Mouse (Mus musculus): ENCODE results near the gene G6pc3. TPM values are rescaled to one million over a fixed set of nuclear protein-coding genes. Genes with fewer than 3 reads are reported as not detected.

The G6pc3 gene
- polyA plus RNA-seq, 1 experiment = 26.5 TPM

DNA sequence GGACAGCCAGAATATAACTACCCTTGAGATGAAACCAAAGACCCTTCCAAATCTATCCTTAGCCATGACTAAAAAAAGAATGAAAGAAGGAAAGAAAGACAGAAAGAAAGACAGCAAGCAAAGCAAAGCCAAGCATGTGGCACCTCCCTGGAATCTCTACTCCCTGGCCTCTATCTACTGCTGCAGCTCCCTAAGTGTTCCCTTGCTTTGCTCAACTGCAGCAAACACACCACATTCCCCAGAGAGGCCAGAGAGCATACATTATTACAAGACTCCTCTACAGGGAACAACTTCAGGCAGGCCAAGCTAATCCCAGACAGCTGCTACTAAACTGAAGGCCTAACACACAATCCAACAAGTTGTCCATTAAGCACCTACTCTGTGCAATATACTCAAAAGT, 9.6 kb upstream of the G6pc3 start:
- H3K4me3 ChIP-seq (replicated peaks; ENCODE audit: control insufficient read depth, low read depth, low read length) = no peak overlapping the region
- no peak for TF ChIP-seq POLR2A (IDR thresholded peaks at IDR 0.05; ENCODE audit: borderline replicate concordance, control insufficient read depth, low read depth, low read length)
- no peak for TF ChIP-seq CTCF (IDR thresholded peaks at IDR 0.05; ENCODE audit: control insufficient read depth, insufficient read depth, low read length)
- no peaks in the 10 kb centered on the region for H3K4me1 ChIP-seq (ENCODE audit: control insufficient read depth, insufficient read depth, low read length)
- H3K27ac ChIP-seq (ENCODE audit: control insufficient read depth, insufficient read depth, low read depth, low read length, poor library complexity) = no peak overlapping the region

DNA sequence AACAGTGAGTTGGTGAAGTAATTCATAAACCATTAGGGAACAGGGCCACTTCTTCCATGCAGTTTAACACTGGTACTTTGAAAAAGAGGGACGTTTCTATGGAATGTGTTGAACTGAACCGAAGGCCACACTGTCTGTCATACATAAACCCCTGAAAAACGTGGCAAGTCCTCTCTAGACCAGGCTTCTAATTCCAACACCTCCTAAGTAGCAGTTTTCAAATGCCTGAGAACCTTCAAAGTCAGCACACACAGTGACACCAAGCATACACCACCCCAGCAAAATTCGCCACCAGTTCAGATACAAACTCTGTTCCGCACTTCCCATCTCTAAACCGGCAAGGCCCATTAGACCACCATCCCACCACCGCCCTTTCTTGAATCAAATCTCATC, 5.2 kb upstream of the G6pc3 start:
- Histone ChIP-seq H3K4me1 (ENCODE audit: control insufficient read depth, insufficient read depth, low read length) (no peaks in the 10 kb centered on the region; the same call in 1 of the 2 replicates), H3K27ac (ENCODE audit: control insufficient read depth, insufficient read depth, low read depth, low read length, poor library complexity) (peak overlapping the region; percentile 28; the same call in 1 of the 2 replicates), H3K4me3 (replicated peaks; ENCODE audit: control insufficient read depth, low read depth, low read length) (peak overlapping the region; percentile 93)
- TF ChIP-seq POLR2A (IDR thresholded peaks at IDR 0.05; ENCODE audit: borderline replicate concordance, control insufficient read depth, low read depth, low read length) (no peak), CTCF (IDR thresholded peaks at IDR 0.05; ENCODE audit: control insufficient read depth, insufficient read depth, low read length) (no peak)
- 2% methylated on average over 7 of the region's 7 CpGs for WGBS

DNA sequence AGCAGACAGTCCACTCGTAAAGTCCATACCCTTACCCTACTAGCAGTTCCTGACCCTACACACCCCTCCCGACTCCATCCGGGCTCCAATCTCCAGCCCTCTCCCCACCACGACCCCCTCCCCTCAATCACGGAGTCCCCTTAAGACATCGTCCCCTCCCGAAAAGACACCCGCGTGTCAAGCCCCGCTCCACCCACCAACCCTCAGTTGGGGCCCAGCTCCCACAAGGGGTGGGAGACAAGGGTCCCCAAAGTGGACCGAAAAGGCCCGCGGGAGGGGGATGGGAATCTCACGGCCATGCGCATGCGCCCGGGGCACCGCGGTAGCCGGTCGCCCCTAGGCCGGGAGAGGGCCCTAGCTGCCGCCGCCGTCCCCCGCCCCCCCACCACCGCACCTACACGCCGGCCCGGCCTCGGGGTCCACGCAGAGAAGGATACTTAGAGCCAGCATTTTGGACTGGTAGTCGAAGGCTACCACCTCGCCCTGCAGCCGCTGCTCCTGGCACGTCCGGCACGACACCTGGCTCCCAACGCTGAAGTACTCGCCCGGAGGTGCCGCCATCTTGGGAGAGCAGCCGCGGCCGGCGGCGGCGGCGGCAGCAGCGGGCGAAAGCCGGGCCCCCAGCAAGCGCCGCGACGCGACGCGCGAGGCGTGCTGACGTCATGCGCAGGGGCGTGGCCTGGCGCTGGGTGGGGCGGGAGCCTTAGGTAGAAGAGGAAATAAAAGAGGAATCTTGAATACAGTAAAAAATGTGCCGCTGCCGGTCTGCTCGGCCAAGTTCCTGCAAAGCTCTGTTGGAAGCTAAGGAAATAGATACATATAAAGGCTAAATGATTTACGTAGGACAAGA, 4.5 kb upstream of the G6pc3 start, which contains the start of gene Lsm12:
TSS of gene Lsm12 (minus strand) at position 651 of the 850 bp plus-strand sequence.
- peak within 1 kb of the TSS; percentile 93 for H3K4me3 ChIP-seq (replicated peaks; ENCODE audit: control insufficient read depth, low read depth, low read length)
- no peaks in the 10 kb centered on the region; the same call in 1 of the 2 replicates for H3K4me1 ChIP-seq (ENCODE audit: control insufficient read depth, insufficient read depth, low read length)
- WGBS = under 1% methylated on average over 70 of the region's 70 CpGs
- peak within 1 kb of the TSS; percentile 89 for H3K27ac ChIP-seq (ENCODE audit: control insufficient read depth, insufficient read depth, low read depth, low read length, poor library complexity)
- TF ChIP-seq POLR2A (IDR thresholded peaks at IDR 0.05; ENCODE audit: borderline replicate concordance, control insufficient read depth, low read depth, low read length) = peak; percentile 71; the same call in 1 of the 2 replicates
- no peak for TF ChIP-seq CTCF (IDR thresholded peaks at IDR 0.05; ENCODE audit: control insufficient read depth, insufficient read depth, low read length)

DNA sequence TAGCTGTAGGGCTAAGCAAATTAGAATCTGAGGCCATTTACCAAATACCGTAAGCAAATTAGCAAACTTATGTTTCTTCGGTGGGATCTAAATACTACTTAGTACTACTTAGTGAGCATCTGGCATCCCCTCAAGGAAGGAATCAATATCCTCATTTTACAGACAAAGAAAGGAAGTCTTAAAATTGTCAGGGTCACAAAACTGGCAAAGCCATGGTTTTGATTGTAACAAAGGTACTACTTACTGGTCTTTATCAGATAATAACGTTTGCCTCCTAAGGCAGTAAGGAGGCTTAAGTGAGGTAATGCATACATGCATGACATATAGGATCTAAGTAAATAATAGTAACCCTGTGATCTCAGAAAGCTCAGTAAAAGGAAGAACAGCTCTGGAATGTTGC, 3.7 kb upstream of the G6pc3 start:
- no peaks in the 10 kb centered on the region; the same call in 1 of the 2 replicates for H3K4me1 ChIP-seq (ENCODE audit: control insufficient read depth, insufficient read depth, low read length)
- H3K27ac ChIP-seq (ENCODE audit: control insufficient read depth, insufficient read depth, low read depth, low read length, poor library complexity) = no peak overlapping the region
- H3K4me3 ChIP-seq (replicated peaks; ENCODE audit: control insufficient read depth, low read depth, low read length) = no peak overlapping the region

DNA sequence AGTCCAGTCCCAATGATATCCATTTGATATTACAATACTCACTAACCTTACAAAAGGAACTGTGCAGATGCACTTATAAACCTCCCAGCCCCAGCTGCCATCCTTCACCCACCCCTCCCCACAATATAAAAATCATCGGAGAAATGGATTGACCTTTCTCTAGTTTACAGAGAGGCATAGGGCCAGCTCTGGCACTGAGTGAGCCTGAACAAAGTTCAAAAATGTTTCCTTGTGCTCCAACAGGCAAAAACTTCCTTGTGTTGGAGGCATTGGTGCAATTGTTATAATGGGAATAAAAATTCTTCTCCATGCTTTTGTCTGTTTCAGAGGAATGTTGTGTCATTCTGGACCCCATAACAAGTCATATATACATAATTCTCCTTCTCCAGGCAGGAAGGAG, 3.2 kb upstream of the G6pc3 start:
- 82% methylated on average over 1 of the region's 1 CpGs for WGBS
- Histone ChIP-seq H3K4me3 (replicated peaks; ENCODE audit: control insufficient read depth, low read depth, low read length) (no peak overlapping the region), H3K4me1 (ENCODE audit: control insufficient read depth, insufficient read depth, low read length) (no peaks in the 10 kb centered on the region; the same call in 1 of the 2 replicates), H3K27ac (ENCODE audit: control insufficient read depth, insufficient read depth, low read depth, low read length, poor library complexity) (no peak overlapping the region)
- no peak for TF ChIP-seq CTCF (IDR thresholded peaks at IDR 0.05; ENCODE audit: control insufficient read depth, insufficient read depth, low read length)
- no peak for TF ChIP-seq POLR2A (IDR thresholded peaks at IDR 0.05; ENCODE audit: borderline replicate concordance, control insufficient read depth, low read depth, low read length)

More for the DNA sequence above, 3.7 kb upstream of the G6pc3 start:
- TF ChIP-seq POLR2A (IDR thresholded peaks at IDR 0.05; ENCODE audit: borderline replicate concordance, control insufficient read depth, low read depth, low read length) (no peak), CTCF (IDR thresholded peaks at IDR 0.05; ENCODE audit: control insufficient read depth, insufficient read depth, low read length) (no peak)
- 40% methylated on average over 3 of the region's 3 CpGs for WGBS

DNA sequence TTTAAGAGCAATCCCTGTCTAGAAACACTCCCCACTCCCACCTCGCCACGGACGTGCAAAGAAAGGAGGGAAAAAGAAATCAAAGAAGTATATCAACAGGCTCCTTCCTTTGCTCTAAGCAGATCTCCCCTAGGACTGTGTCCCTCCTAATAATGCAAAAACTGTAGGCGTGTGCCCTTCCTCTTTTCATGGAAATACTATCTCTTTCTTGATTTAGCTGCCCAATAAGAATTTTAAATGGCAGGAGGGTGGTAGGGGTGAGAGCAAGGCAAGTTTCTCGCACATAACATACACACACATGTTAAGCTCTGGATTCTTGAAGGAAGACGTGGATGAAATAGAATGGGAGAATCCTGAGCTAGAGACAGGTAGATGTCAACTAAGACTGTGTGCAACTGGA, 440 bp upstream of the G6pc3 start:
- no peak for TF ChIP-seq POLR2A (IDR thresholded peaks at IDR 0.05; ENCODE audit: borderline replicate concordance, control insufficient read depth, low read depth, low read length)
- TF ChIP-seq CTCF (IDR thresholded peaks at IDR 0.05; ENCODE audit: control insufficient read depth, insufficient read depth, low read length) = no peak
- H3K4me3 ChIP-seq (replicated peaks; ENCODE audit: control insufficient read depth, low read depth, low read length) = no peak overlapping the region
- peak overlapping the region; percentile 55; the same call in 1 of the 2 replicates for H3K27ac ChIP-seq (ENCODE audit: control insufficient read depth, insufficient read depth, low read depth, low read length, poor library complexity)
- no peaks in the 10 kb centered on the region; the same call in 1 of the 2 replicates for H3K4me1 ChIP-seq (ENCODE audit: control insufficient read depth, insufficient read depth, low read length)
- 41% methylated on average over 6 of the region's 6 CpGs for WGBS

DNA sequence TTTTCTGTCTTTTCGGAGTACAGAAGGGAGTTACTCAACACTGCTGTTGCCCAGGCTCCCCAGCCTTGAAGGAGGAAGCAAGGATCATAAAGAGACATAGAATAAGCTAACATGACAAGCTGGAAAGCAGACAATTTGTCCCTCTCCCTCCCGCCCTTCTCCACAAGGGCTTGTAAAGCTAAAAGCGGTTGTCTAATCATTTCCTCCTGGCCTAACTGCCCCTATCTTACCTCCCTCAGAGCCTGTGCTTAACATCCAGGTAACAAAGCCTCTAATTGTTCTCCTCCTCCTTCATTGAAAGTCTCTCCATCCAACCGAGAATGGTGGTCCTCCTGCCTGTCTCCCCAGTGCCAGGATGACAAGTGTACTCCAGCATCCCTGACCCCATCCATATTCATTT, 1.4 kb downstream of the G6pc3 start:
- Histone ChIP-seq H3K4me3 (replicated peaks; ENCODE audit: control insufficient read depth, low read depth, low read length) (no peak overlapping the region), H3K27ac (ENCODE audit: control insufficient read depth, insufficient read depth, low read depth, low read length, poor library complexity) (0 out of 2 replicates have a peak overlapping the region, but pooled peaks have one; percentile 33), H3K4me1 (ENCODE audit: control insufficient read depth, insufficient read depth, low read length) (no peaks in the 10 kb centered on the region; the same call in 1 of the 2 replicates)
- 15% methylated on average over 4 of the region's 4 CpGs for WGBS
- TF ChIP-seq CTCF (IDR thresholded peaks at IDR 0.05; ENCODE audit: control insufficient read depth, insufficient read depth, low read length) (no peak), POLR2A (IDR thresholded peaks at IDR 0.05; ENCODE audit: borderline replicate concordance, control insufficient read depth, low read depth, low read length) (no peak)

DNA sequence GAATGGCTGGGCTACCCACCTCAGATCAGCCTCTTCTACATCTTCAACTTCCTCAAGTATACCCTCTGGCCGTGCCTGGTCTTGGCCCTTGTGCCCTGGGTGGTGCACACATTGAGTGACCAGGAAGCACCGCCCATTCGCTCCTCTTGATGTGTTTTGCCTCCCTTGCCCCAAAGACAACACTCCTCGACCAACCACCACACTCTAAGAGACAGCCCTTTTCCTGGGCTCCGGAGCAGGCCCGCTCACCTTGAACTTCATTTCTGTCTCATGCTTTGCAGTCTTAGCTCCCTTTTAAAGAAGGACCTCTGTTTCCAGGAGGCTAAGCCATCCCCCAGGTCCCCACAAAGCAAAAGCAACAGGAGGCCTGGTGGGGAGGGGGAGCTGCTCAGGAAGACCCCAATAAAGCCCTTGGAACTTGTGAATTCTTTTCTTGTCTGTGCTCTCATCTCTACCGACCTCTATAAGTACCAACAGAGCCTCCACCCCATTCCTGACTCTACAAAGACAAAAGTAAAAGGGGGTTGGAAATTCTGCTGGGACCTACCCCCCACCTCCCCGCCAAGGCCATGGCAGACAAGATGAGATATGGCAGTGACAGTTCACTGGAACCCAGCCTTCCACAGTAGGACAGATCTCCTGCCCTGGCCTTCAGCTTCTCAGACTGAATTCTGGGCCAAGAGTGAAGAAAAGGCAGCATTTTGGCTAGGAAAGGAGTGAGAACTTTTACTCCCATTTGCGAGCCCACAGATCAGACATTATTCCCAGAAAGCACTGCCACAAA, 4.4 kb downstream of the G6pc3 start:
- H3K27ac ChIP-seq (ENCODE audit: control insufficient read depth, insufficient read depth, low read depth, low read length, poor library complexity) = no peak overlapping the region
- no peak overlapping the region for H3K4me3 ChIP-seq (replicated peaks; ENCODE audit: control insufficient read depth, low read depth, low read length)
- TF ChIP-seq POLR2A (IDR thresholded peaks at IDR 0.05; ENCODE audit: borderline replicate concordance, control insufficient read depth, low read depth, low read length) = no peak
- no peaks in the 10 kb centered on the region; the same call in 1 of the 2 replicates for H3K4me1 ChIP-seq (ENCODE audit: control insufficient read depth, insufficient read depth, low read length)
- 84% methylated on average over 9 of the region's 9 CpGs for WGBS
